Comparison of ENCODE assay signal across 7 mouse cellular contexts in genomic region chr10:12548616-12549084, GRCm38 (mm10).
DNase-seq lines count a peak whose midpoint lies in the region; ATAC-seq and TF ChIP-seq lines count a peak whose summit lies in the region.

No protein-coding gene starts in this region.

- peaks cover 5% of the 10 kb centered on the region; the same call in 1 of the 2 replicates for H3K4me1 ChIP-seq in liver, postnatal 0 days (ENCODE audit: insufficient read depth)
- H3K4me1 ChIP-seq in neural tube, embryonic 13.5 days (replicated peaks): peaks cover 53% of the 10 kb centered on the region

- H3K4me2 ChIP-seq in liver, postnatal 0 days (ENCODE audit: low read depth, low read length): peak overlapping the region; percentile 69
- peak overlapping the region; percentile 58 for H3K4me2 ChIP-seq in neural tube, embryonic 13.5 days

- WGBS in liver, postnatal 0 days (ENCODE audit: insufficient replicate concordance): 5% methylated on average over 13 of the region's 13 CpGs
- WGBS in neural tube, embryonic 13.5 days: under 1% methylated on average over 13 of the region's 13 CpGs

- H3K36me3 ChIP-seq in liver, postnatal 0 days (replicated peaks; ENCODE audit: insufficient read depth, low read length): no peaks in the 10 kb centered on the region
- no peaks in the 10 kb centered on the region for H3K36me3 ChIP-seq in neural tube, embryonic 13.5 days

- H3K9me3 ChIP-seq in liver, postnatal 0 days (ENCODE audit: low read length): no peaks in the 10 kb centered on the region
- H3K9me3 ChIP-seq in neural tube, embryonic 13.5 days: no peaks in the 10 kb centered on the region

- DNase-seq in ZHBTc4 (ENCODE audit: low read depth, low spot score): peak; percentile 78
- peak; percentile 62 for DNase-seq in brain, adult 2 months (ENCODE audit: low read depth, low spot score)
- DNase-seq in heart, adult 18-20 months: peak; percentile 31 to 54
- DNase-seq in kidney, adult 11 months: peak; percentile 17
- DNase-seq in liver, postnatal 0 days: peak; percentile 18
- DNase-seq in spleen, adult 12 weeks (ENCODE audit: low spot score): no peak

- 0 out of 2 replicates have a peak, but pooled peaks have one; percentile 8 for TF ChIP-seq CTCF in liver, postnatal 0 days (IDR thresholded peaks at IDR 0.05; ENCODE audit: low read depth)

- no peak for TF ChIP-seq EP300 in liver, postnatal 0 days (IDR thresholded peaks at IDR 0.05; ENCODE audit: low read depth)

- peak; percentile 21 for ATAC-seq in liver, postnatal 0 days
- ATAC-seq in neural tube, embryonic 13.5 days (ENCODE audit: low read depth): peak; percentile 79

- H3K27me3 ChIP-seq in liver, postnatal 0 days (ENCODE audit: insufficient read depth, low read length): no peaks in the 10 kb centered on the region
- H3K27me3 ChIP-seq in neural tube, embryonic 13.5 days: peaks cover 4% of the 10 kb centered on the region; the same call in 1 of the 2 replicates

- H3K27ac ChIP-seq in liver, postnatal 0 days (ENCODE audit: low read depth): no peak overlapping the region
- no peak overlapping the region for H3K27ac ChIP-seq in neural tube, embryonic 13.5 days (replicated peaks)

- H3K9ac ChIP-seq in liver, postnatal 0 days (replicated peaks): 0 out of 2 replicates have a peak overlapping the region, but pooled peaks have one; percentile 8
- peak overlapping the region; percentile 55; the same call in 1 of the 2 replicates for H3K9ac ChIP-seq in neural tube, embryonic 13.5 days

- H3K4me3 ChIP-seq in liver, postnatal 0 days (ENCODE audit: low read depth, low read length): peak overlapping the region; percentile 36
- H3K4me3 ChIP-seq in neural tube, embryonic 13.5 days: peak overlapping the region; percentile 31
